Mouse (Mus musculus) limb, embryonic 11.5 days (tissue): Measurements from ENCODE around the gene Gpat3. TPM values are rescaled to one million over a fixed set of nuclear protein-coding genes. Genes with fewer than 3 reads are reported as not detected.
A peak's percentile ranks its signal among the peaks of the same experiment; 100 is the strongest.

Source experiments
- ATAC-seq: fragments of 200-750 bp; cut with Nextera tagmentation; 2 replicates; pipeline ENCODE4 v1.8.0; 2017; ENCODE audit warnings: low read depth; ENCODE audit not compliant: insufficient number of reproducible peaks, low FRiP score, low TSS enrichment
- DNase-seq: peaks from one replicate; pipeline ENCODE4 v3.0.0-alpha.2; 2015; ENCODE audit warnings: low spot score
- H3K27ac ChIP-seq: fragments of 300-500 bp; sonication (generic); replicated peaks from 2 replicates; pipeline ENCODE4 v1.5.1; 2014; ENCODE audit warnings: low read depth, mild to moderate bottlenecking, low read length
- H3K27me3 ChIP-seq: fragments of 300-500 bp; sonication (generic); 2 replicates; pipeline ENCODE4 v1.6.1; 2014; ENCODE audit warnings: mild to moderate bottlenecking, low read length, mixed read lengths; ENCODE audit not compliant: control insufficient read depth, insufficient read depth
- H3K36me3 ChIP-seq: fragments of 300-500 bp; sonication (generic); 2 replicates; pipeline ENCODE4 v1.6.1; 2014; ENCODE audit warnings: mild to moderate bottlenecking, low read length, moderate library complexity, mixed read lengths; ENCODE audit not compliant: control insufficient read depth, insufficient read depth
- H3K4me1 ChIP-seq: fragments of 300-500 bp; sonication (generic); 2 replicates; pipeline ENCODE4 v1.6.1; 2014; ENCODE audit warnings: low read length, mixed read lengths; ENCODE audit not compliant: control insufficient read depth, insufficient read depth
- H3K4me2 ChIP-seq: fragments of 300-500 bp; sonication (generic); 2 replicates; pipeline ENCODE4 v1.6.1; 2014; ENCODE audit warnings: low read depth, mild to moderate bottlenecking, moderate library complexity; ENCODE audit not compliant: severe bottlenecking
- H3K4me3 ChIP-seq: fragments of 300-500 bp; sonication (generic); 2 replicates; pipeline ENCODE4 v1.5.1; 2014; ENCODE audit warnings: low read depth, low read length
- H3K9ac ChIP-seq: fragments of 300-500 bp; sonication (generic); 2 replicates; pipeline ENCODE4 v1.6.1; 2014; ENCODE audit warnings: mild to moderate bottlenecking, low read length
- H3K9me3 ChIP-seq: fragments of 300-500 bp; sonication (generic); 2 replicates; pipeline ENCODE4 v1.6.1; 2016; ENCODE audit warnings: low read length; ENCODE audit not compliant: control insufficient read depth
- WGBS: fragments of 180-500 bp; shearing (Covaris S2); extraction: QIAGEN DNeasy Blood & Tissue Kit; methylation state at CpG from one replicate; pipeline ENCODE4 v1.1.7; 2014; 5-methylcytosine and 5-hydroxymethylcytosine counted together
- polyA plus RNA-seq: library from polyadenylated mRNA; unstranded; fragments of >200 nt; fragmentation: Nextera tagmentation; extraction: Ambion mirVana; gene quantifications from 2 replicates; pipeline ENCODE4 v1.2.1, GENCODE M21; 2014

Gpat3 gene
- polyA plus RNA-seq, 1 experiment from 2014 or later: 0.45 TPM

DNA sequence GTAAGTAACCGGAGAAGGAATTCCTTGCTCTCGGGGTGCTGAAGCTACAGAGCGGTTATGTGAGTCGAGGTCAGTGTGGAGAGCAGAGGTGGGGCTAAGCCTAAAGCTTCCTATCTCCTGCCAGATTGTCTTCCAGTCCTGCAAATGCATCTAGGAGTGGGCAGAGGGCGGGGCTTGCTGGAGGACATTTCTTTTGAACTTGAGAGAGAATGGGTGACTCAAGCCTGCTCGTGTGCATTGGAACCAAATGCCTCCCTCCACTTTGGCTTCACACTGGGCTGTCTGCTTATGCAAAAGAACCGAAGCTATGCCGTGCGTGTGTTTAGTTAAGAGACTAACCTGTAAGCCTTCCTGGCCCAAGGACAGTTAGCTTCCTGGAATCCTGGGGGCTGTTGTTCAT, 67.8 kb downstream of the Gpat3 start:
- Histone ChIP-seq H3K27me3 (no peaks in the 10 kb centered on the region), H3K36me3 (no peaks in the 10 kb centered on the region), H3K4me3 (no peak overlapping the region), H3K9ac (no peak overlapping the region), H3K4me2 (no peak overlapping the region), H3K9me3 (no peaks in the 10 kb centered on the region), H3K27ac (no peak overlapping the region), H3K4me1 (no peaks in the 10 kb centered on the region)
- ATAC-seq (no peak), DNase-seq (no peak)
- 63% methylated on average over 9 of the region's 9 CpGs for WGBS

DNA sequence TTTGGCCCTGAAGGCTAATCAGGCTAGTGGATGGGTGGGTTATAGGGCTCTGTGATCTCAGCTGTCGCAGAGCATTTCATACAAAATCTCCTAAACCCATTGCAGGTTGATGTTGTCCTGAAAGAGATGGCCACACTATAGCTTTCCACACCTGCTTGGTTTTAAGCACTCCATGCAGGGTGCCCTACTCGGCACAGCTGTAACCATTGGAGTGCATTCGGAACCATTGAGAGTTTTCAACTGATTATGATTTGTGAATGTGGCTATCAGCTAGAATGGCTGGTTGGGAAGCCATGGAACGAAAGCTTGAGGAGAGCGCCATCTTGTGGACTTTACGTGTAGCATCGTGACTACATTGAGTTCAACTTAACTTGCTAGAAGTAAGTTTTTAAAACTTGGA, 69.5 kb downstream of the Gpat3 start:
- Histone ChIP-seq H3K4me3 (no peak overlapping the region), H3K4me1 (no peaks in the 10 kb centered on the region), H3K36me3 (no peaks in the 10 kb centered on the region), H3K27ac (no peak overlapping the region), H3K4me2 (no peak overlapping the region), H3K9ac (no peak overlapping the region), H3K9me3 (no peaks in the 10 kb centered on the region), H3K27me3 (no peaks in the 10 kb centered on the region)
- DNase-seq: peak; percentile 62
- no peak for ATAC-seq
- 20% methylated on average over 7 of the region's 7 CpGs for WGBS

DNA sequence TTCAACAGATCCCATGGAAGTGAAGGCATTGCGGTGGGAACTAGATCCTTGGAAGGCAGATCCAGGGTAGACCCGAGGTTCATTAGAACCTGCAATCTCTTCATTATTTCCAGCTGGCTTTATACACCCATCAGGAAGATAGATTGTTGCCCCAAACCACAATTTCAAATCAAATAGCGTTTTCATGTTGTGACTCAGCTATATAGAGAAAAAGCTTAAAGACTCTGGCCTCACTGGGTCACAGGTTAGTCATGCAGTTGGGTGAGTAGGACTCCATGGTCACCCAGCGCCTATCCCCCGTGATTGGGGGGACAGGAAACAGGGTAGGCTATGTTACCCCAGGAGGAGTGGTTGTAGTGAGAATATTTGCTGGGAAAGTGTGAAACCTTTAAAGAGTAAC, 69.9 kb downstream of the Gpat3 start:
- Histone ChIP-seq H3K9ac (no peak overlapping the region), H3K4me3 (no peak overlapping the region), H3K4me1 (no peaks in the 10 kb centered on the region), H3K4me2 (no peak overlapping the region), H3K36me3 (no peaks in the 10 kb centered on the region), H3K9me3 (no peaks in the 10 kb centered on the region), H3K27ac (no peak overlapping the region), H3K27me3 (no peaks in the 10 kb centered on the region)
- ATAC-seq: no peak
- WGBS: 44% methylated on average over 5 of the region's 5 CpGs
- DNase-seq: no peak

DNA sequence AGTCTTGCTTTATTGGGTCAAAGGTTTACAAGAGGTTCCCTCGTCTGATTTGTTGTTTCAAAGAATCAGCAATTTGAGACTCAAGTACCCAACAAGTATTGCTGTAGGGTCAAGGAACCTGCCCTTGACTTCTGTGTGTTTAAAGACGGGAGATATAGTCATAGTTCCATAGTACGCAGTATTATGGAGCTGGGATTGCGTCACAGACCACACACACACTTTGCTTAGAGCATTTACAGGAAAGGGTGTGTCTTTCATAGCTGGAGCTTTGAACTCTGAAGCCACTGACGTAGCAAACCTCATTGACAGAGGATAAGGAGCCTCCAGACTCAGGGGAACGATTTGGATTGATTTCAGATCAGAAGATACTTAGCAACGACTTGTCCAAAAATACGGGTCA, 70.9 kb downstream of the Gpat3 start:
- H3K4me1 ChIP-seq: no peaks in the 10 kb centered on the region
- no peak for ATAC-seq

DNA sequence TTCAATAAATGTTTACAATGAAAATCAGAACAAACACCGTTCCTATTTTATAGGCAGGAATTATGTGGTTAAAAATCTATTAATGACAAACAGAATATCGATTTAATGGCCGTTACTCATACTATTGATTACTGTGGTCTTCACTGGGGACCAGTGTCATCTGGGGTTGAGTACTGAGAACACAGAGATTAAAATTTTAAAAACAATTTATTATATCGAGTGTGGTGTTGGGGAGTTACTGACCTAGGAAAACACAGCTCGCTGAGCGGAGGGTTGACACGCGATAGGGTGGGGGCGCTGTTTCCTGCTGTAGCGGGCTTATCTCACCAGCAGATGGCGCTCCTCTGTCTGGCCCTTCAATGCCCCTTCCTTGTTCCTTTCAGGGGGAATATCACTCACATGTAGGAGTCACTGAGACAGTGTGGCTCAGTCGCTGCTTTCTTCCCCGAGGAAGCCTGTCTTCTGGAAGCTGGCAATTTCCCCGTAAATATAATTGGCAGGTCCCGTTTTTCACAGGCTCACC, 71.8 kb downstream of the Gpat3 start:
- DNase-seq: peak; percentile 85
- Histone ChIP-seq H3K27ac (no peak overlapping the region), H3K9ac (no peak overlapping the region), H3K36me3 (no peaks in the 10 kb centered on the region), H3K4me3 (no peak overlapping the region), H3K4me1 (no peaks in the 10 kb centered on the region), H3K4me2 (no peak overlapping the region), H3K9me3 (no peaks in the 10 kb centered on the region), H3K27me3 (no peaks in the 10 kb centered on the region)
- no peak for ATAC-seq
- WGBS: 21% methylated on average over 15 of the region's 15 CpGs

More for the DNA sequence above, 70.9 kb downstream of the Gpat3 start:
- Histone ChIP-seq H3K36me3 (no peaks in the 10 kb centered on the region), H3K4me2 (no peak overlapping the region), H3K4me3 (no peak overlapping the region), H3K27ac (no peak overlapping the region), H3K9me3 (no peaks in the 10 kb centered on the region), H3K9ac (no peak overlapping the region), H3K27me3 (no peaks in the 10 kb centered on the region)
- WGBS: 68% methylated on average over 8 of the region's 8 CpGs
- no peak for DNase-seq

DNA sequence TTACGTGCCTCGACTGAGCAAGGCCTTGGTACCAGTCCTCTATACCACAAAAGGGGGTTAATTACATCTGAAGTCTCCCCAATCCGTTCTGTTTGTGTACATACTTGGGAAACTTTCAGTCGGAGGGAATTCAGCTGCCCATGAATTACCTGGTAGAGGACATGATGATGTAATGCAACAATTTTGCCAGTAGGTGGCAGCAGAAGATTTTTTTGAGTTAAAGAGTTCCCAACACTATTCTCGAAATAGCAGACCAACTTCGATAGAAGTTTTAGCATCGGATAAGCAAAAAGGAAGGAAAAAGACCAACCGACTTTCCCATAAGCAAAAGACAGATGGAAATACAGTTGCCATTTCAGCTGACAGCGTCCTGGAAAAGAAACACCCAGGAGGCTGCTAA, 73.6 kb downstream of the Gpat3 start:
- Histone ChIP-seq H3K9me3 (no peaks in the 10 kb centered on the region), H3K27ac (no peak overlapping the region), H3K4me3 (no peak overlapping the region), H3K27me3 (no peaks in the 10 kb centered on the region), H3K9ac (no peak overlapping the region), H3K36me3 (no peaks in the 10 kb centered on the region), H3K4me2 (no peak overlapping the region), H3K4me1 (no peaks in the 10 kb centered on the region)
- ATAC-seq: no peak
- whole genome bisulfite sequencing: 24% methylated on average over 9 of the region's 9 CpGs
- peak; percentile 75 for DNase-seq

DNA sequence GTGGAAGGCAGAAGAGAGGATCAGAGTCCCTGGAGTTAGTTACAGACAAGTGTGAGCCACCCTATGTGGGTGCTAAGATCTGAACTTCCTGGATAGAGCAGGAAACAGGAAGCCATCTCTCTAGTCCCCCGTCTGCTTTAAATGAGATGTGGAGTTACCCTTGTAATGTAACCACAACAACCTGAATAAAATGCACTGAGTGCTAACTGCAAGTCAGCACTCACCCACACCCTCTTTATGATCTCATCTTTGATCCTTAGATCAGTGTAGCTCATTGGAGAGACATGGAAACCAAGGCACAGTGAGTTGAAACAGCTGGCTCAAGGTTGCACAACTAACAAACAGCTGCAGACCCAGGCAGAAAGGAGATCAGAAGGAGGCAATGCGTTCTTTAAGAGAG, 84.2 kb downstream of the Gpat3 start:
- WGBS: 68% methylated on average over 2 of the region's 2 CpGs
- DNase-seq: no peak
- no peaks in the 10 kb centered on the region for H3K27me3 ChIP-seq

DNA sequence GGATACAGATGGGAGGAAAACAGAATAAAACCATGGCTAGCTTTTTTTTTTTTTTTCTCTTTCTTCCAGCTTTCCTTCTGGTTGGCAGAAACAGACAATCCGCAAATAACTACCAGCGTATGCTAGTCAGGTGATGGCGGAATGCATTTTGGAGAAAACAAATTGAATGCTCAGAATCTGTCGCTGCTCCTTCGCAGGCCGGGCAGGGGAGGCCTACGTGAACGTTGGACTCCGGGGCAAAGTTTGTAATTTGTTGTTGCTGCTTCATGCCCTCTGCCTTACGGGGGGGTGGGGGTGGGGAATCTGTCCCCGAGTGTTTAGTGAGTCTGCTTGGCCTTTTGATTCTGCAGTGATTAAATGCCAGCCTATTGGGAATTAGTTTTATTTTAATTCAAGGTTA, 98.2 kb downstream of the Gpat3 start:
- no peak overlapping the region for H3K27ac ChIP-seq
- no peak for ATAC-seq

More for the DNA sequence above, 84.2 kb downstream of the Gpat3 start:
- Histone ChIP-seq H3K4me2 (no peak overlapping the region), H3K9ac (no peak overlapping the region), H3K4me3 (no peak overlapping the region), H3K9me3 (no peaks in the 10 kb centered on the region), H3K4me1 (no peaks in the 10 kb centered on the region), H3K36me3 (no peaks in the 10 kb centered on the region), H3K27ac (no peak overlapping the region)
- no peak for ATAC-seq

DNA sequence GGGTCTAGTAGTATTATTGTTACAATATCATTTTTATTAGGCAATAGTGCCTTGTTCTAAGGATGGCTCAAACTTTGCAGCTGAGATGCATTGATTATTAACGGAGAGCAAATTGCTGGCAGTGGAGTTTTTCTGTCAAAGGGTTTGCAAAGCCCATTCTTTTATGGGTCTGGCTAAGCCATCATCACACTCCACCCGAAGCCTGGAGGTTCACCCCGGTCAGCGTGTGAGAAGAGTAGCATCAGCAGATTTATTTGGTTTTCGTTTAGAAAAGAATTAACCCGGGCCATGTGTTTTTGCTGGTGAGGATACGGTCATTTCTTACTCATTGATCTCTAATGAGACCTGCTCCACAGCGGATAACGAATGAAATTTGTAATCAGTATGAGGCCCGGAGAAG, 99.8 kb downstream of the Gpat3 start:
- no peaks in the 10 kb centered on the region for H3K36me3 ChIP-seq
- ATAC-seq (no peak), DNase-seq (no peak)
- WGBS: 49% methylated on average over 10 of the region's 10 CpGs
- H3K27ac ChIP-seq: no peak overlapping the region
- H3K27me3 ChIP-seq: no peaks in the 10 kb centered on the region; the same call in 1 of the 2 replicates
- H3K4me3 ChIP-seq: no peak overlapping the region
- no peaks in the 10 kb centered on the region for H3K9me3 ChIP-seq
- no peaks in the 10 kb centered on the region for H3K4me1 ChIP-seq
- no peak overlapping the region for H3K4me2 ChIP-seq
- no peak overlapping the region for H3K9ac ChIP-seq

More for the DNA sequence above, 98.2 kb downstream of the Gpat3 start:
- no peak for DNase-seq
- Histone ChIP-seq H3K4me2 (no peak overlapping the region), H3K4me3 (no peak overlapping the region), H3K4me1 (no peaks in the 10 kb centered on the region), H3K27me3 (no peaks in the 10 kb centered on the region; the same call in 1 of the 2 replicates), H3K9me3 (no peaks in the 10 kb centered on the region), H3K9ac (no peak overlapping the region), H3K36me3 (no peaks in the 10 kb centered on the region)
- 52% methylated on average over 11 of the region's 11 CpGs for WGBS
